Mouse (Mus musculus): ENCODE data around the gene Psma7. TPM values are rescaled to one million over a fixed set of nuclear protein-coding genes. Genes with fewer than 3 reads are reported as not detected.

Psma7 gene
- polyA plus RNA-seq, 1 experiment from 2014 or later, result 264 TPM

- 67% methylated on average over 4 of the region's 4 CpGs for WGBS (ENCODE audit: insufficient replicate concordance)
- Histone ChIP-seq H3K36me3 (replicated peaks; ENCODE audit: insufficient read depth, low read length) (no peaks in the 10 kb centered on the region), H3K9me3 (ENCODE audit: low read length) (no peaks in the 10 kb centered on the region), H3K4me2 (ENCODE audit: low read depth, low read length) (no peak overlapping the region), H3K27me3 (ENCODE audit: insufficient read depth, low read length) (no peaks in the 10 kb centered on the region), H3K9ac (replicated peaks) (no peak overlapping the region), H3K27ac (ENCODE audit: low read depth) (no peak overlapping the region), H3K4me3 (ENCODE audit: low read depth, low read length) (no peak overlapping the region), H3K4me1 (ENCODE audit: insufficient read depth) (no peaks in the 10 kb centered on the region)
- no peak for ATAC-seq
- DNase-seq, result no peak
- TF ChIP-seq CTCF (IDR thresholded peaks at IDR 0.05; ENCODE audit: low read depth) (no peak), EP300 (IDR thresholded peaks at IDR 0.05; ENCODE audit: low read depth) (no peak)
Observed at GRCm38 (mm10) chr2:180017632-180018031, 24.6 kb downstream of the Psma7 start.

- ATAC-seq, result no peak
- Histone ChIP-seq H3K4me3 (ENCODE audit: low read depth, low read length) (no peak overlapping the region), H3K4me2 (ENCODE audit: low read depth, low read length) (no peak overlapping the region), H3K9me3 (ENCODE audit: low read length) (no peaks in the 10 kb centered on the region), H3K27ac (ENCODE audit: low read depth) (no peak overlapping the region), H3K27me3 (ENCODE audit: insufficient read depth, low read length) (no peaks in the 10 kb centered on the region), H3K4me1 (ENCODE audit: insufficient read depth) (no peaks in the 10 kb centered on the region), H3K36me3 (replicated peaks; ENCODE audit: insufficient read depth, low read length) (no peaks in the 10 kb centered on the region), H3K9ac (replicated peaks) (no peak overlapping the region)
- no peak for DNase-seq
- WGBS (ENCODE audit: insufficient replicate concordance), result 86% methylated on average over 7 of the region's 7 CpGs
- TF ChIP-seq CTCF (IDR thresholded peaks at IDR 0.05; ENCODE audit: low read depth), result no peak
- TF ChIP-seq EP300 (IDR thresholded peaks at IDR 0.05; ENCODE audit: low read depth), result no peak
Observed at GRCm38 (mm10) chr2:180013686-180014085, 28.5 kb downstream of the Psma7 start.

- DNase-seq (peak; percentile 12), ATAC-seq (no peak)
- Histone ChIP-seq H3K9me3 (ENCODE audit: low read length) (no peaks in the 10 kb centered on the region), H3K4me3 (ENCODE audit: low read depth, low read length) (no peak overlapping the region), H3K4me1 (ENCODE audit: insufficient read depth) (no peaks in the 10 kb centered on the region), H3K9ac (replicated peaks) (no peak overlapping the region), H3K27ac (ENCODE audit: low read depth) (no peak overlapping the region), H3K36me3 (replicated peaks; ENCODE audit: insufficient read depth, low read length) (no peaks in the 10 kb centered on the region), H3K4me2 (ENCODE audit: low read depth, low read length) (no peak overlapping the region), H3K27me3 (ENCODE audit: insufficient read depth, low read length) (no peaks in the 10 kb centered on the region)
- 80% methylated on average over 6 of the region's 6 CpGs for WGBS (ENCODE audit: insufficient replicate concordance)
- no peak for TF ChIP-seq EP300 (IDR thresholded peaks at IDR 0.05; ENCODE audit: low read depth)
- TF ChIP-seq CTCF (IDR thresholded peaks at IDR 0.05; ENCODE audit: low read depth), result no peak
Observed at GRCm38 (mm10) chr2:180011370-180011769, 30.9 kb downstream of the Psma7 start.

- Histone ChIP-seq H3K9ac (replicated peaks) (no peak overlapping the region), H3K27ac (ENCODE audit: low read depth) (no peak overlapping the region), H3K9me3 (ENCODE audit: low read length) (no peaks in the 10 kb centered on the region), H3K4me3 (ENCODE audit: low read depth, low read length) (no peak overlapping the region), H3K36me3 (replicated peaks; ENCODE audit: insufficient read depth, low read length) (no peaks in the 10 kb centered on the region), H3K27me3 (ENCODE audit: insufficient read depth, low read length) (no peaks in the 10 kb centered on the region), H3K4me1 (ENCODE audit: insufficient read depth) (no peaks in the 10 kb centered on the region), H3K4me2 (ENCODE audit: low read depth, low read length) (no peak overlapping the region)
- ATAC-seq (no peak), DNase-seq (peak; percentile 4)
- TF ChIP-seq CTCF (IDR thresholded peaks at IDR 0.05; ENCODE audit: low read depth) (no peak), EP300 (IDR thresholded peaks at IDR 0.05; ENCODE audit: low read depth) (no peak)
- WGBS (ENCODE audit: insufficient replicate concordance), result 79% methylated on average over 7 of the region's 7 CpGs
Observed at GRCm38 (mm10) chr2:180010686-180011085, 31.5 kb downstream of the Psma7 start.

GRCm38 (mm10) chr2:180006352-180007017, 35.7 kb downstream of the Psma7 start:
- Histone ChIP-seq H3K27ac (ENCODE audit: low read depth) (no peak overlapping the region), H3K4me2 (ENCODE audit: low read depth, low read length) (no peak overlapping the region), H3K9ac (replicated peaks) (no peak overlapping the region), H3K4me3 (ENCODE audit: low read depth, low read length) (no peak overlapping the region), H3K36me3 (replicated peaks; ENCODE audit: insufficient read depth, low read length) (no peaks in the 10 kb centered on the region), H3K9me3 (ENCODE audit: low read length) (no peaks in the 10 kb centered on the region), H3K4me1 (ENCODE audit: insufficient read depth) (no peaks in the 10 kb centered on the region), H3K27me3 (ENCODE audit: insufficient read depth, low read length) (no peaks in the 10 kb centered on the region)
- ATAC-seq (no peak), DNase-seq (peak; percentile 10)
- TF ChIP-seq EP300 (IDR thresholded peaks at IDR 0.05; ENCODE audit: low read depth), result no peak
- no peak for TF ChIP-seq CTCF (IDR thresholded peaks at IDR 0.05; ENCODE audit: low read depth)
- WGBS (ENCODE audit: insufficient replicate concordance), result 32% methylated on average over 9 of the region's 9 CpGs

- no peaks in the 10 kb centered on the region for H3K9me3 ChIP-seq (ENCODE audit: low read length)
- H3K4me3 ChIP-seq (ENCODE audit: low read depth, low read length), result no peak overlapping the region
- ATAC-seq, result no peak
- peak; percentile 7 for DNase-seq
- WGBS (ENCODE audit: insufficient replicate concordance), result 41% methylated on average over 5 of the region's 5 CpGs
- H3K36me3 ChIP-seq (replicated peaks; ENCODE audit: insufficient read depth, low read length), result no peaks in the 10 kb centered on the region
- H3K9ac ChIP-seq (replicated peaks), result no peak overlapping the region
- H3K4me1 ChIP-seq (ENCODE audit: insufficient read depth), result no peaks in the 10 kb centered on the region
- no peak overlapping the region for H3K27ac ChIP-seq (ENCODE audit: low read depth)
- no peaks in the 10 kb centered on the region for H3K27me3 ChIP-seq (ENCODE audit: insufficient read depth, low read length)
- H3K4me2 ChIP-seq (ENCODE audit: low read depth, low read length), result no peak overlapping the region
- TF ChIP-seq CTCF (IDR thresholded peaks at IDR 0.05; ENCODE audit: low read depth) (no peak), EP300 (IDR thresholded peaks at IDR 0.05; ENCODE audit: low read depth) (no peak)
Observed at GRCm38 (mm10) chr2:180005656-180006351, 36.4 kb downstream of the Psma7 start.

Data from liver, postnatal 0 days (tissue).